Mouse (Mus musculus): ENCODE measurements around the gene Arfgef2. TPM values are rescaled to one million over a fixed set of nuclear protein-coding genes. Genes with fewer than 3 reads are reported as not detected.

Arfgef2 gene
- polyA plus RNA-seq, 1 experiment = 28.3 TPM

- no peaks in the 10 kb centered on the region for H3K4me1 ChIP-seq (ENCODE audit: control insufficient read depth, insufficient read depth, low read length)
Observed at GRCm38 (mm10) chr2:166855771-166856170, 50.4 kb downstream of the Arfgef2 start.

GRCm38 (mm10) chr2:166856366-166856765 is 51.0 kb downstream of the Arfgef2 start:
- Histone ChIP-seq H3K4me3 (ENCODE audit: low read depth, low read length) (no peak overlapping the region), H3K36me3 (ENCODE audit: control insufficient read depth, insufficient read depth, low read length, poor library complexity, severe bottlenecking) (0 out of 2 replicates have a peak, but pooled peaks cover 5% of the 10 kb centered on the region), H3K9ac (ENCODE audit: low read depth, poor library complexity, severe bottlenecking) (no peak overlapping the region), H3K4me1 (ENCODE audit: control insufficient read depth, insufficient read depth, low read length) (no peaks in the 10 kb centered on the region), H3K27ac (ENCODE audit: insufficient read depth, low read length) (no peak overlapping the region), H3K27me3 (ENCODE audit: control insufficient read depth, insufficient read depth, low read length, poor library complexity, severe bottlenecking) (no peaks in the 10 kb centered on the region), H3K9me3 (replicated peaks; ENCODE audit: control insufficient read depth, insufficient read depth, low read length, poor library complexity, severe bottlenecking) (no peaks in the 10 kb centered on the region)
- TF ChIP-seq EP300 (IDR thresholded peaks at IDR 0.05; ENCODE audit: insufficient read depth, low read depth, low read length) = no peak
- TF ChIP-seq POLR2A (IDR thresholded peaks at IDR 0.05; ENCODE audit: insufficient read depth, low read length) = no peak
- TF ChIP-seq CTCF (IDR thresholded peaks at IDR 0.05; ENCODE audit: low read depth, low read length) = no peak

More at GRCm38 (mm10) chr2:166855771-166856170, 50.4 kb downstream of the Arfgef2 start:
- no peak overlapping the region for H3K27ac ChIP-seq (ENCODE audit: insufficient read depth, low read length)
- H3K27me3 ChIP-seq (ENCODE audit: control insufficient read depth, insufficient read depth, low read length, poor library complexity, severe bottlenecking) = no peaks in the 10 kb centered on the region
- TF ChIP-seq CTCF (IDR thresholded peaks at IDR 0.05; ENCODE audit: low read depth, low read length) = no peak
- H3K9ac ChIP-seq (ENCODE audit: low read depth, poor library complexity, severe bottlenecking) = no peak overlapping the region
- 0 out of 2 replicates have a peak, but pooled peaks cover 5% of the 10 kb centered on the region for H3K36me3 ChIP-seq (ENCODE audit: control insufficient read depth, insufficient read depth, low read length, poor library complexity, severe bottlenecking)
- H3K4me3 ChIP-seq (ENCODE audit: low read depth, low read length) = no peak overlapping the region
- no peaks in the 10 kb centered on the region for H3K9me3 ChIP-seq (replicated peaks; ENCODE audit: control insufficient read depth, insufficient read depth, low read length, poor library complexity, severe bottlenecking)

- Histone ChIP-seq H3K36me3 (ENCODE audit: control insufficient read depth, insufficient read depth, low read length, poor library complexity, severe bottlenecking) (0 out of 2 replicates have a peak, but pooled peaks cover 2% of the 10 kb centered on the region), H3K4me1 (ENCODE audit: control insufficient read depth, insufficient read depth, low read length) (no peaks in the 10 kb centered on the region), H3K4me3 (ENCODE audit: low read depth, low read length) (no peak overlapping the region), H3K27me3 (ENCODE audit: control insufficient read depth, insufficient read depth, low read length, poor library complexity, severe bottlenecking) (no peaks in the 10 kb centered on the region), H3K27ac (ENCODE audit: insufficient read depth, low read length) (no peak overlapping the region), H3K9ac (ENCODE audit: low read depth, poor library complexity, severe bottlenecking) (no peak overlapping the region), H3K9me3 (replicated peaks; ENCODE audit: control insufficient read depth, insufficient read depth, low read length, poor library complexity, severe bottlenecking) (no peaks in the 10 kb centered on the region)
- TF ChIP-seq EP300 (IDR thresholded peaks at IDR 0.05; ENCODE audit: insufficient read depth, low read depth, low read length) = no peak
- no peak for TF ChIP-seq POLR2A (IDR thresholded peaks at IDR 0.05; ENCODE audit: insufficient read depth, low read length)
Observed at GRCm38 (mm10) chr2:166857118-166857517, 51.7 kb downstream of the Arfgef2 start.

DNA sequence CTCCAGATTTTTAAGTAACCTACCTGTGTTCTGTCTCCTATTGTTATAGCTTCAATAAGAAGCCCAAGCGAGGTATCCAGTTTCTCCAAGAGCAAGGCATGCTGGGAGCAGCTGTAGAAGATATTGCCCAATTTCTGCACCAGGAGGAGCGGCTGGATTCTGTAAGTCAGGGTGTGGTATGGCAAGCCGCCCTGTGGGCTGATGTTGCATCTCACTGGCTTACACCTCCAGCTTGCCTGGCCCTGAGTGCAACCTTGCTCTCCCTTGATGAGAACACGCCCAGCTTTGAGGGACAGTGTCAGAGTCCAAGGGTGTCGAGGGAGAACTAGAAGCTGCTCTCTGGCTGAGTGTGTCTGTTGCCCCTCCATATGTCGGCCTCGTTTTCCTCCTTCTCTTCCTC is 53.8 kb downstream of the Arfgef2 start:
- no peaks in the 10 kb centered on the region for H3K4me1 ChIP-seq (ENCODE audit: control insufficient read depth, insufficient read depth, low read length)
- H3K9ac ChIP-seq (ENCODE audit: low read depth, poor library complexity, severe bottlenecking) = no peak overlapping the region
- no peak overlapping the region for H3K4me3 ChIP-seq (ENCODE audit: low read depth, low read length)
- H3K27me3 ChIP-seq (ENCODE audit: control insufficient read depth, insufficient read depth, low read length, poor library complexity, severe bottlenecking) = no peaks in the 10 kb centered on the region
- H3K27ac ChIP-seq (ENCODE audit: insufficient read depth, low read length) = no peak overlapping the region
- H3K36me3 ChIP-seq (ENCODE audit: control insufficient read depth, insufficient read depth, low read length, poor library complexity, severe bottlenecking) = 0 out of 2 replicates have a peak, but pooled peaks cover 2% of the 10 kb centered on the region
- H3K9me3 ChIP-seq (replicated peaks; ENCODE audit: control insufficient read depth, insufficient read depth, low read length, poor library complexity, severe bottlenecking) = no peaks in the 10 kb centered on the region
- TF ChIP-seq POLR2A (IDR thresholded peaks at IDR 0.05; ENCODE audit: insufficient read depth, low read length) (no peak), EP300 (IDR thresholded peaks at IDR 0.05; ENCODE audit: insufficient read depth, low read depth, low read length) (no peak), CTCF (IDR thresholded peaks at IDR 0.05; ENCODE audit: low read depth, low read length) (no peak)

DNA sequence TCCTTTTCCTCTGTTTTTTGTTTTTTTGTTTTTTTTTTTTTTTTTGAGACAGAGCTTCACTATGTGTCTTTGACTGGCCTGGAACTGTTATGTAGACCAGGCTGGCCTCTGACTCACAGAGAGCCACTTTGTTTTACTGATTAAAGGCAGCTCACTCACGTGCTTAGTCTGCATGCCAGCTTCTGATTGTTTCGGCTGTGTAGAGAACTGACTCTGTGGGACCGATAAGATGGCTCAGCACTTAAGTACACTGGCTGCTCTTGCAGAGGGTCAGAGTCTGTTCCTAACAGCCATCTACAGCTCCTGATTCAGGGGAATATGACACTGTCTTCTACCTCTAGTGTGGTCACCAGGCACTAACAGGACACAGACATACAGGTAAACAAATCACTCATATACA is 57.1 kb downstream of the Arfgef2 start:
- no peak overlapping the region for H3K27ac ChIP-seq (ENCODE audit: insufficient read depth, low read length)
- no peaks in the 10 kb centered on the region for H3K4me1 ChIP-seq (ENCODE audit: control insufficient read depth, insufficient read depth, low read length)
- H3K9me3 ChIP-seq (replicated peaks; ENCODE audit: control insufficient read depth, insufficient read depth, low read length, poor library complexity, severe bottlenecking) = no peaks in the 10 kb centered on the region
- no peak for TF ChIP-seq EP300 (IDR thresholded peaks at IDR 0.05; ENCODE audit: insufficient read depth, low read depth, low read length)
- TF ChIP-seq CTCF (IDR thresholded peaks at IDR 0.05; ENCODE audit: low read depth, low read length) = no peak
- no peak for TF ChIP-seq POLR2A (IDR thresholded peaks at IDR 0.05; ENCODE audit: insufficient read depth, low read length)
- no peak overlapping the region for H3K9ac ChIP-seq (ENCODE audit: low read depth, poor library complexity, severe bottlenecking)
- no peaks in the 10 kb centered on the region; the same call in 1 of the 2 replicates for H3K36me3 ChIP-seq (ENCODE audit: control insufficient read depth, insufficient read depth, low read length, poor library complexity, severe bottlenecking)
- H3K4me3 ChIP-seq (ENCODE audit: low read depth, low read length) = no peak overlapping the region
- no peaks in the 10 kb centered on the region for H3K27me3 ChIP-seq (ENCODE audit: control insufficient read depth, insufficient read depth, low read length, poor library complexity, severe bottlenecking)

GRCm38 (mm10) chr2:166865476-166865875 is 60.1 kb downstream of the Arfgef2 start:
- Histone ChIP-seq H3K27ac (ENCODE audit: insufficient read depth, low read length) (no peak overlapping the region), H3K36me3 (ENCODE audit: control insufficient read depth, insufficient read depth, low read length, poor library complexity, severe bottlenecking) (peaks cover 2% of the 10 kb centered on the region; the same call in 1 of the 2 replicates), H3K9ac (ENCODE audit: low read depth, poor library complexity, severe bottlenecking) (no peak overlapping the region), H3K27me3 (ENCODE audit: control insufficient read depth, insufficient read depth, low read length, poor library complexity, severe bottlenecking) (no peaks in the 10 kb centered on the region), H3K4me3 (ENCODE audit: low read depth, low read length) (no peak overlapping the region), H3K4me1 (ENCODE audit: control insufficient read depth, insufficient read depth, low read length) (no peaks in the 10 kb centered on the region), H3K9me3 (replicated peaks; ENCODE audit: control insufficient read depth, insufficient read depth, low read length, poor library complexity, severe bottlenecking) (no peaks in the 10 kb centered on the region)
- TF ChIP-seq CTCF (IDR thresholded peaks at IDR 0.05; ENCODE audit: low read depth, low read length) = no peak
- no peak for TF ChIP-seq POLR2A (IDR thresholded peaks at IDR 0.05; ENCODE audit: insufficient read depth, low read length)
- no peak for TF ChIP-seq EP300 (IDR thresholded peaks at IDR 0.05; ENCODE audit: insufficient read depth, low read depth, low read length)
